Mouse (Mus musculus) B cell, adult 2 months (primary cell): Measurements from ENCODE around the gene Cemip.

ENCODE experiments used
- DNase-seq, 2 experiments: peaks; one replicate each; pipeline ENCODE4 v3.0.0; 2022

Gene Cemip

GRCm38 (mm10) chr7:84026950-84027585 lies 59.2 kb downstream of the Cemip start:
- no peak for DNase-seq

GRCm38 (mm10) chr7:84026090-84026489 lies 60.2 kb downstream of the Cemip start:
- no peak for DNase-seq

GRCm38 (mm10) chr7:84023466-84023865 lies 62.8 kb downstream of the Cemip start:
- no peak for DNase-seq

- DNase-seq, result no peak
Observed at GRCm38 (mm10) chr7:84022462-84022861, 63.8 kb downstream of the Cemip start.

- no peak for DNase-seq
Observed at GRCm38 (mm10) chr7:84019381-84019780, 66.9 kb downstream of the Cemip start.

- no peak for DNase-seq
Observed at GRCm38 (mm10) chr7:84018291-84019266, 67.7 kb downstream of the Cemip start.

- DNase-seq, result no peak
Observed at GRCm38 (mm10) chr7:84015050-84015449, 71.3 kb downstream of the Cemip start.

- no peak for DNase-seq
Observed at GRCm38 (mm10) chr7:84013656-84014055, 72.6 kb downstream of the Cemip start.

GRCm38 (mm10) chr7:84004357-84004756 lies 81.9 kb downstream of the Cemip start:
- no peak for DNase-seq

- DNase-seq, result no peak
Observed at GRCm38 (mm10) chr7:84001516-84001915, 84.8 kb downstream of the Cemip start.

- no peak for DNase-seq
Observed at GRCm38 (mm10) chr7:84000671-84001070, 85.6 kb downstream of the Cemip start.

GRCm38 (mm10) chr7:83999647-84000046 lies 86.7 kb downstream of the Cemip start:
- no peak for DNase-seq

- DNase-seq, result no peak
Observed at GRCm38 (mm10) chr7:83994348-83994747, 92.0 kb downstream of the Cemip start.

- DNase-seq, result no peak
Observed at GRCm38 (mm10) chr7:83989294-83989693, 97.0 kb downstream of the Cemip start.

- DNase-seq, result no peak
Observed at GRCm38 (mm10) chr7:83985751-83986150, 100.6 kb downstream of the Cemip start.

- DNase-seq, result no peak
Observed at GRCm38 (mm10) chr7:83982566-83982965, 103.7 kb downstream of the Cemip start.

GRCm38 (mm10) chr7:83978945-83979536 lies 107.3 kb downstream of the Cemip start:
- no peak for DNase-seq

GRCm38 (mm10) chr7:83978410-83978809 lies 107.9 kb downstream of the Cemip start:
- no peak for DNase-seq

GRCm38 (mm10) chr7:83976413-83976958 lies 109.8 kb downstream of the Cemip start:
- DNase-seq, result no peak

GRCm38 (mm10) chr7:83975283-83975682 lies 111.0 kb downstream of the Cemip start:
- DNase-seq, result no peak

GRCm38 (mm10) chr7:83972485-83972884 lies 113.8 kb downstream of the Cemip start:
- DNase-seq, result no peak

- DNase-seq, result no peak
Observed at GRCm38 (mm10) chr7:83966047-83966818, 120.1 kb downstream of the Cemip start.

- no peak for DNase-seq
Observed at GRCm38 (mm10) chr7:83965181-83965580, 121.1 kb downstream of the Cemip start.
